Mouse (Mus musculus): ENCODE measurements around the gene Arhgap44. TPM values are rescaled to one million over a fixed set of nuclear protein-coding genes. Genes with fewer than 3 reads are reported as not detected.
A peak's percentile ranks its signal among the peaks of the same experiment; 100 is the strongest.

The Arhgap44 gene
- polyA plus RNA-seq (2016; fragmentation: Nextera tagmentation; extraction: Ambion mirVana) = 2.3 and 2.8 TPM in 2 replicates

DNA sequence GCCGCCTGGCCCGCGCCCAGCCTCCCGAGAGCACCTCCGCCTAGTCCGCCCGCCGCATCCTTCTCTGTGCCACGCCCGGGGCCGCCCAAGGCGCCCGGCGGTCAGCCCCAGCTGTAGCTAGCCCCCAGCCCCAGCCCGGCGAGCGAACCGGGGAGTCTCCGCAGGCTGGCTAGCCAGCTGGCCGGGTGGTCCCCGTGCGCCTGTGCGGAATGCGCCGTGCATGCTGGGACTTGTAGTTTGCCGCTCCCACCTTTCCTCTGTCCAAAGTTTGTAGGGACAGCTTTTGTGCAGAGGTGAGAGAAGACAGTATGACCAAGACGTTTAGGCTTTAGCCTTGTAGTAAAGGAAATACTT is at the start of gene Arhgap44:
Gene Arhgap44 (minus strand): TSS at position 195 of the 354 bp plus-strand sequence.
- peak; percentile 87 for DNase-seq (ENCODE audit: low spot score)
- Histone ChIP-seq H3K27me3 (ENCODE audit: low read depth, poor library complexity, severe bottlenecking) (peaks cover 32% of the 10 kb centered on the region), H3K36me3 (no peaks in the 10 kb centered on the region), H3K4me1 (peaks cover 12% of the 10 kb centered on the region), H3K9me3 (replicated peaks) (no peaks in the 10 kb centered on the region), H3K27ac (peak within 1 kb of the TSS; percentile 87), H3K4me3 (peak within 1 kb of the TSS; percentile 92)
- WGBS = under 1% methylated on average over 27 of the region's 27 CpGs

DNA sequence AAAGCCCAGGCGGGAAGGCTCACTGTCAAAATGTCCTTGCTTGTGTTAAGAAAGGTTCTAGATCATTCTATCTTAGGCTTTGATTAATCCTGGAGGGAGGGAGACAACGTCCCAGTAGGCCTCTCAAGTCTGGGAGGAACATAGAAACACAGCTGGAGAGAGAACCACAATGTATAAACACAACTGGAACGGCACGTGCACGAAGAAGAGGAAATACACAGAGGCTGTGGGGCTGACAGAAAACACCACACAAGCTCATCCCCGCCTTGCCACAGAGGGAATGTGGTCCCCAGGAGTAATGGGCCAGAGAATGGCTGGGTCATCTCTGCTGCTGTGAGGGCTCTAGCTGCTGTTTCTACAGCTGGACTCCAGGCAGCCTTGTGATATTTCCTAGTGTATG is 48.9 kb upstream of the Arhgap44 start:
- Histone ChIP-seq H3K27ac (no peak overlapping the region), H3K4me1 (no peaks in the 10 kb centered on the region), H3K36me3 (no peaks in the 10 kb centered on the region), H3K27me3 (ENCODE audit: low read depth, poor library complexity, severe bottlenecking) (no peaks in the 10 kb centered on the region), H3K9me3 (replicated peaks) (no peaks in the 10 kb centered on the region), H3K4me3 (no peak overlapping the region)
- no peak for DNase-seq (ENCODE audit: low spot score)
- 80% methylated on average over 6 of the region's 6 CpGs for WGBS

GRCm38 (mm10) chr11:65209441-65209840 is 46.7 kb upstream of the Arhgap44 start:
- no peaks in the 10 kb centered on the region for H3K4me1 ChIP-seq
- no peaks in the 10 kb centered on the region for H3K9me3 ChIP-seq (replicated peaks)
- no peak for DNase-seq (ENCODE audit: low spot score)
- WGBS = 72% methylated on average over 6 of the region's 6 CpGs
- no peak overlapping the region for H3K4me3 ChIP-seq
- H3K27me3 ChIP-seq (ENCODE audit: low read depth, poor library complexity, severe bottlenecking) = no peaks in the 10 kb centered on the region
- H3K27ac ChIP-seq = no peak overlapping the region
- H3K36me3 ChIP-seq = no peaks in the 10 kb centered on the region

DNA sequence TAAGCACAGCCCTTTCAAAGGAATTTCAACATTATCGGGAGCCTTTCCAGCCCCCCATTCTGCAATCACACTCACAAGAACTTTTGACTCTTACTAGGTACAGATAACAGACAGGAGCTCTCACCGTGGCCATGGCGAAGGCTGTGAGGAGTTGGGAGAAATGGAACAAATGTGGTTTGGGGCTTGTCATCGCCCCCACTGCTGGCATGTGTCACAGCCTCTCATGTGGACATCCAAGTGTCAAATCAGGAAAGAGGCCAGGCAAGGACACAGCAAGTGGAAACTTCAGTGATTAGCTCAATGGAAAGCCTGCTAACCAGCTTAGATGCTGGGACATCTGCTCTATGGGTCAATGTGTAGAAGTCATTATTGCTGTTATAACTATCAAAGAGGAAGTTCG is 42.5 kb upstream of the Arhgap44 start:
- no peak for DNase-seq (ENCODE audit: low spot score)
- WGBS = 85% methylated on average over 5 of the region's 5 CpGs

GRCm38 (mm10) chr11:65204651-65205050 is 41.9 kb upstream of the Arhgap44 start:
- H3K27ac ChIP-seq = no peak overlapping the region
- DNase-seq (ENCODE audit: low spot score) = no peak
- H3K4me1 ChIP-seq = no peaks in the 10 kb centered on the region
- WGBS = 82% methylated on average over 13 of the region's 13 CpGs
- H3K36me3 ChIP-seq = no peaks in the 10 kb centered on the region
- no peak overlapping the region for H3K4me3 ChIP-seq
- H3K27me3 ChIP-seq (ENCODE audit: low read depth, poor library complexity, severe bottlenecking) = no peaks in the 10 kb centered on the region
- H3K9me3 ChIP-seq (replicated peaks) = no peaks in the 10 kb centered on the region

More for the DNA sequence above, 42.5 kb upstream of the Arhgap44 start:
- no peaks in the 10 kb centered on the region for H3K36me3 ChIP-seq
- H3K27me3 ChIP-seq (ENCODE audit: low read depth, poor library complexity, severe bottlenecking) = no peaks in the 10 kb centered on the region
- no peak overlapping the region for H3K4me3 ChIP-seq
- no peaks in the 10 kb centered on the region for H3K9me3 ChIP-seq (replicated peaks)
- no peaks in the 10 kb centered on the region for H3K4me1 ChIP-seq
- no peak overlapping the region for H3K27ac ChIP-seq

DNA sequence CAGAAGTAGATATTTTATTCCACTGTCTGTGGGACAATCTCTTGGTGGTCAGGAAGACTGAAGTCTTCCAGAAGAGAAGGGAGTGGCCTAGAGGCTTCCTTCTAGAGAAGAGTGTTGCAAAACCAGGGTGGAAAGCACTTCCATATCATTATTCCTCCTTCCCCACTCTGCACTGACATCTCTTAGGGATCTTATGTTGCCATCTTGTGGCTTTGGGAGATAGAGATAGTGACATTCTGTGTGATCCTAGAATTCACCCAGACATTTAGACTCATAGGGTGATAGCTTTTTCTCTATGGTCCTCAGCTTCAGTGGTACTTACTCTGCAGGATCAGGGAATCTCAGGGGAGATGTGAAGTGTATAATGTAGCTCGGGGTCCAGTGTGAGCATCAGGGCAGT is 40.3 kb upstream of the Arhgap44 start:
- Histone ChIP-seq H3K27me3 (ENCODE audit: low read depth, poor library complexity, severe bottlenecking) (no peaks in the 10 kb centered on the region), H3K4me3 (no peak overlapping the region), H3K27ac (no peak overlapping the region), H3K36me3 (no peaks in the 10 kb centered on the region), H3K9me3 (replicated peaks) (no peaks in the 10 kb centered on the region), H3K4me1 (no peaks in the 10 kb centered on the region)
- WGBS = 58% methylated on average over 1 of the region's 1 CpGs
- no peak for DNase-seq (ENCODE audit: low spot score)

DNA sequence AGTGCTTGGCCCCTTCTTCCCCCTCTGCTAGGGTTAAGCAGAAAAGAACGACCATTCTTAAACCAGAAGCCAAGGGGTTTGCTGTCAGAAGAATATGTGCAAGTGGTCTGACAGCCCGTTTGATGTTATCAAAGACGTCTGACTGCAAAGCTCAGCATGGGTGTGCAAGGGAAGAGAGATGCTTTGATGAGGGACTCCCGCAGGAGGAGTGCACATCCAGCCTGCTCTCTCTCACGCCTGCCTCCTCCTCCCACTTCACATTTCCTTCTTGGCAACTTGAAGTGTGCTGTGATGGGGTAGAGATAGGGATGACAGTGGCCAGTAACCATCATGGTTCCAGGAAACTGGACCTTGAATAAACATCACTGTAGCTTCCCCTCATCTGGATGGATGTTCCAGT is 39.5 kb upstream of the Arhgap44 start:
- Histone ChIP-seq H3K9me3 (replicated peaks) (no peaks in the 10 kb centered on the region), H3K4me3 (no peak overlapping the region), H3K36me3 (no peaks in the 10 kb centered on the region), H3K4me1 (no peaks in the 10 kb centered on the region), H3K27ac (no peak overlapping the region), H3K27me3 (ENCODE audit: low read depth, poor library complexity, severe bottlenecking) (no peaks in the 10 kb centered on the region)
- WGBS = 46% methylated on average over 5 of the region's 5 CpGs
- no peak for DNase-seq (ENCODE audit: low spot score)

GRCm38 (mm10) chr11:65198026-65198425 is 35.3 kb upstream of the Arhgap44 start:
- DNase-seq (ENCODE audit: low spot score) = no peak
- no peaks in the 10 kb centered on the region for H3K4me1 ChIP-seq
- H3K27me3 ChIP-seq (ENCODE audit: low read depth, poor library complexity, severe bottlenecking) = 0 out of 2 replicates have a peak, but pooled peaks cover 3% of the 10 kb centered on the region
- H3K36me3 ChIP-seq = no peaks in the 10 kb centered on the region
- no peak overlapping the region for H3K27ac ChIP-seq
- no peaks in the 10 kb centered on the region for H3K9me3 ChIP-seq (replicated peaks)
- WGBS = 88% methylated on average over 3 of the region's 3 CpGs
- H3K4me3 ChIP-seq = no peak overlapping the region

DNA sequence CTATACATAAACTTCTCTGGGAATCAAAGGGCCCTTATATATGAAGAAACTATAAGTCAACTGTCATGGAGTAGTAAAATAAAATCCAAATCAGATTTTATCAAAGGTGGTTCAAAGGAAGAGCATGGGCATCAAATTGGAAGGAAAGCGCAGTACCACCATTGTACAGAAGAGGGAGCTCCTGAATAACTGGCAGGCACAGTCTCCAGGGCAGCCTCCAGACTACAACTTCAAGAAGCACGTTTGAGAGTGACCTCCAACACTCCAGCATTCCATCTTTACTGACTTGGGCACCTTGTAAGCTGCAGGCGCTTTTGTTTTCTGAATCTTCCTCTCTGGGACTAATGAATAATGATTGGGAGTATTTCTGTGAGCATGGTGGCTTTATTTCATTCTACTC is 34.5 kb upstream of the Arhgap44 start:
- Histone ChIP-seq H3K4me1 (no peaks in the 10 kb centered on the region), H3K36me3 (no peaks in the 10 kb centered on the region), H3K27ac (no peak overlapping the region), H3K27me3 (ENCODE audit: low read depth, poor library complexity, severe bottlenecking) (0 out of 2 replicates have a peak, but pooled peaks cover 3% of the 10 kb centered on the region), H3K4me3 (no peak overlapping the region), H3K9me3 (replicated peaks) (no peaks in the 10 kb centered on the region)
- WGBS = 5% methylated on average over 3 of the region's 3 CpGs
- peak; percentile 75 for DNase-seq (ENCODE audit: low spot score)

DNA sequence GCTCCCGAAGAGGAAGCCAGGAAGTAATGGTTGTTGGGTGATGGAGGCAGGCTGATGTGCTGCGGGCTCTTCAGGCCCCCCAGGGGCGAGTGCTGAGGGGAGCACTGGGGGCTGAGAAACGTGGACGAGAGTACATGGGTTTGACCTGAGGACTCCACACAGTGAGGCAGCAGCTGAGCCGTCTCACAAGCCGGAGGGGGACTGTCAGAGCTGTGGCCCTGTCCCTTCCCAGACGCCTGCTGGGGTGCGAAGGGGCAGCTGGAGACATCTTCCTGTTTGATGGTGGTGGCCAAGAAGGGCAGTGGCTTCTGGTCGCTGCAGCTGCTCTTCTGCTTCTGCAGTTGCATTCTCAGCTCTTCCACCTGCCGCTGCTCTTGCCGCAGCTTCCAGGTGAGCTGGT is 24.2 kb upstream of the Arhgap44 start:
- WGBS = 78% methylated on average over 12 of the region's 12 CpGs
- H3K4me3 ChIP-seq = no peak overlapping the region
- no peaks in the 10 kb centered on the region for H3K36me3 ChIP-seq
- no peak overlapping the region for H3K27ac ChIP-seq
- no peaks in the 10 kb centered on the region for H3K4me1 ChIP-seq
- no peaks in the 10 kb centered on the region for H3K9me3 ChIP-seq (replicated peaks)
- DNase-seq (ENCODE audit: low spot score) = no peak
- no peaks in the 10 kb centered on the region for H3K27me3 ChIP-seq (ENCODE audit: low read depth, poor library complexity, severe bottlenecking)

GRCm38 (mm10) chr11:65185114-65185513 is 22.4 kb upstream of the Arhgap44 start:
- WGBS = 95% methylated on average over 1 of the region's 1 CpGs
- no peaks in the 10 kb centered on the region for H3K36me3 ChIP-seq
- H3K4me1 ChIP-seq = no peaks in the 10 kb centered on the region
- H3K27me3 ChIP-seq (ENCODE audit: low read depth, poor library complexity, severe bottlenecking) = no peaks in the 10 kb centered on the region
- H3K9me3 ChIP-seq (replicated peaks) = no peaks in the 10 kb centered on the region
- no peak overlapping the region for H3K27ac ChIP-seq
- no peak overlapping the region for H3K4me3 ChIP-seq
- DNase-seq (ENCODE audit: low spot score) = no peak

- Histone ChIP-seq H3K36me3 (no peaks in the 10 kb centered on the region), H3K9me3 (replicated peaks) (no peaks in the 10 kb centered on the region), H3K27me3 (ENCODE audit: low read depth, poor library complexity, severe bottlenecking) (no peaks in the 10 kb centered on the region; the same call in 1 of the 2 replicates), H3K4me3 (no peak overlapping the region), H3K4me1 (no peaks in the 10 kb centered on the region), H3K27ac (no peak overlapping the region)
- DNase-seq (ENCODE audit: low spot score) = no peak
- 89% methylated on average over 4 of the region's 4 CpGs for WGBS
Observed at GRCm38 (mm10) chr11:65170121-65170750, 7.5 kb upstream of the Arhgap44 start.

DNA sequence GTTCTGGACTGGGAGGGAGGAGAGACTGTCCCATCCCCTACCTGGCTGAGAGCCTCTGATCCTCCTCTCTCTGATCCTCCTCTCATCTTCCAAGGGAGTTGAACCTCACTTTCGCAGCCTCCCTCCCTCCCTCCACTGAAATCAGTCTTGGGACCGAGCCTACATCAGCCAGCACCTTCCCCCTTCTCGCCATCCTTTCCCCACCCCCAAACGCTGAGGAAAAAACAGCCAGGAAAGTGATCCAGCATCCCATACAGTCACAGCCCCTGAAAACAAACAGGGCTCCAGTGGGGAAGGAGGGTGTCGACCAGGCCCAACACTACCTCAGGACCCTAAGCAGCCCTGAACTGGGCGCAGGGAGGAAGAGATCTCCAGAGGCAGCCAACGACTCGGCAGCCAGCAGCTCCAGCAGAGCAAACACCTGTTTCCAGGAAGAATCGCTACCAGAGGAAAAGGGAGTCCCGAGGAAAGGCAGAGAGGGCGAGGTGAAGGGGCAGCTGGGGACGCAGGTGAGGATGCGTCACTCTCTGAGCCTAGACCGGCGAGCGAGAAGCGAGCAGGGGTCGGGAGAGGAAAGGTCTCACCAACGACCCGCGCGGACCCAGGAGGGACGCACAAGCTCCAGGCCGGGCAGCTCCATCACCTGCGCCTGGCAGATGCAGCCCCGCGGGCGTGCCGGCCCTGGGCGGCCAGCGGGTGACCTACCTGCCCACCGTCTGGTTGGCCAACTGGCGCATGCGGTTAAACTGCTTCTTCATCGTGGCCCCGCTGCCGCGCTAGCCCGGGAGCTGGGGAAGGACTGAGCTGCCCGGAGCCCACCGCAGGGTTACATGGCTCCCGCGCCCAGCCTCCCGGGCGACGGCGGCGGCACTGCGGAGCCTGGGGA is 637 bp downstream of the Arhgap44 start:
- H3K4me3 ChIP-seq = peak overlapping the region; percentile 92
- H3K27ac ChIP-seq = peak overlapping the region; percentile 87
- H3K4me1 ChIP-seq = peaks cover 15% of the 10 kb centered on the region
- under 1% methylated on average over 49 of the region's 49 CpGs for WGBS
- DNase-seq (ENCODE audit: low spot score) = no peak
- peaks cover 32% of the 10 kb centered on the region for H3K27me3 ChIP-seq (ENCODE audit: low read depth, poor library complexity, severe bottlenecking)
- H3K9me3 ChIP-seq (replicated peaks) = no peaks in the 10 kb centered on the region
- H3K36me3 ChIP-seq = no peaks in the 10 kb centered on the region

Data from limb, embryonic 10.5 days (tissue).